Mouse (Mus musculus): ENCODE results near the gene Nmrk2. TPM values are rescaled to one million over a fixed set of nuclear protein-coding genes. Genes with fewer than 3 reads are reported as not detected.
"Not testable (repeated sequence)": the region's sequence is repeated elsewhere in the genome, so short reads cannot be mapped to it uniquely, and the experiment has no call there.

Gene Nmrk2
- polyA plus RNA-seq, 1 experiment = not detected

DNA sequence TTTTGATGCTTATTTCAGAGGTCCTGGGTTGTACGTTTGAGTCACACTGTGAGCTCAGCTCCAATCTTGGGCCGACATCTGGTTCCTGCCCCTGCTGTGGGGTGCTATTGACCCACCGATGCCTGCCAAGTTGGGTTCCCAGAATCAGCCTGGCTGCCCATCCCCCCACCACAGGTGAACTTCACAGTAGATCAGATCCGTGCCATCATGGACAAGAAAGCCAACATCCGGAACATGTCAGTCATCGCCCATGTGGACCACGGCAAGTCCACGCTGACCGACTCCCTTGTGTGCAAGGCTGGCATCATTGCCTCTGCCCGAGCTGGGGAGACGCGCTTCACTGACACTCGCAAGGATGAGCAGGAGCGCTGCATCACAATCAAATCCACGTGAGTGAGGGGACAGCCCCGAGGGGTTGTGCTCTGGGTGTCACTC lies 24.3 kb downstream of the Nmrk2 start:
- no peaks in the 10 kb centered on the region; the same call in none of the 2 replicates for H3K36me3 ChIP-seq (ENCODE audit: control insufficient read depth, insufficient read depth, low read length)
- no peaks in the 10 kb centered on the region for H3K27me3 ChIP-seq (ENCODE audit: control insufficient read depth, insufficient read depth, low read length)
- TF ChIP-seq POLR2A (IDR thresholded peaks at IDR 0.05; ENCODE audit: control insufficient read depth, low read depth, low read length) (peak; percentile 24; the same call in 1 of the 2 replicates), CTCF (IDR thresholded peaks at IDR 0.05; ENCODE audit: control insufficient read depth, insufficient read depth, insufficient replicate concordance, low read depth, low read length) (no peak)
- peak overlapping the region; percentile 97 for H3K27ac ChIP-seq (ENCODE audit: control insufficient read depth, insufficient read depth, low read depth, low read length)
- H3K4me1 ChIP-seq (ENCODE audit: control insufficient read depth, insufficient read depth, low read length) = peaks cover 27% of the 10 kb centered on the region
- H3K4me3 ChIP-seq (ENCODE audit: control insufficient read depth, low read depth, low read length) = peak overlapping the region; percentile 94

DNA sequence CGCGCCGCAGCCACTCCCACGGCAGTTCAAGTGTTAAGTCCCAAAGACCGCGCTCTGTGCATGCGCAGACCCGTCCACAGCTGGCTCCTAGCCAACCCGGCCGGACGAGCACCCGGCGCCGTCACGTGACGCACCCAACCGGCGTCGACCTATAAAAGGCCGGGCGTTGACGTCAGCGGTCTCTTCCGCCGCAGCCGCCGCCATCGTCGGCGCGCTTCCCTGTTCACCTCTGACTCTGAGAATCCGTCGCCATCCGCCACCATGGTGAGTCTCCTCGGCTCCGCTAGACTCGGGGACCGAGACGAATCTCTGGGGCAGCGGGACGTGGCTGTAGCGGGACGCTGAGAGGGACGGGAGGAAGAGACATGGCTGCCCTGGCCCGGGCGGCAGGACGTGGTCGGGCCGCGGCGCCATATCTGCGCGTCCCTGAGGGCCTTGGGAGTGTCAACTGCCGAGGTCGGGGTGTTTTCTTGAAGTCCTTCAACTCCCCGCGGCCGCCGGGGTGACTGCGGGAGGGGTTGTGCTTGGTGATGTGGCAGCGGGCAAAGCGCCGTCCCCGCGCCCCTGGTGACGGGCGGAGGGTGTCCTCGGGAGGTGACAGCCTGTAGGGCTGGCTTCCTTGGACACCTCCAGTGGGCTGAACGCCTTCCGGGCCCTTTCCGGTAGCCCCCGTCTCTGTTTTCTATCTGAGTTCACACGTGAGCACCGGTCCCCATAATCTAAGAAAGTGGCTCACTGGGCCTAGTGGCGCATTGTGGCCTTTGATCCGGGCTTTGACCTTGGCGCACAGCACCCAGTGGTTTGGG lies 25.2 kb downstream of the Nmrk2 start, which contains the start of gene Eef2:
Eef2 (plus strand) TSS at position 166 of the 806 bp plus-strand sequence.
- Histone ChIP-seq H3K4me3 (ENCODE audit: control insufficient read depth, low read depth, low read length) (peak within 1 kb of the TSS; percentile 94), H3K27me3 (ENCODE audit: control insufficient read depth, insufficient read depth, low read length) (no peaks in the 10 kb centered on the region), H3K27ac (ENCODE audit: control insufficient read depth, insufficient read depth, low read depth, low read length) (peak within 1 kb of the TSS; percentile 97), H3K36me3 (ENCODE audit: control insufficient read depth, insufficient read depth, low read length) (no peaks in the 10 kb centered on the region; the same call in none of the 2 replicates), H3K4me1 (ENCODE audit: control insufficient read depth, insufficient read depth, low read length) (peaks cover 24% of the 10 kb centered on the region)
- peak; percentile 100 for TF ChIP-seq POLR2A (IDR thresholded peaks at IDR 0.05; ENCODE audit: control insufficient read depth, low read depth, low read length)
- TF ChIP-seq CTCF (IDR thresholded peaks at IDR 0.05; ENCODE audit: control insufficient read depth, insufficient read depth, insufficient replicate concordance, low read depth, low read length) = peak; percentile 2; the same call in 1 of the 2 replicates

- Histone ChIP-seq H3K27ac (ENCODE audit: control insufficient read depth, insufficient read depth, low read depth, low read length) (peak overlapping the region; percentile 97), H3K4me1 (ENCODE audit: control insufficient read depth, insufficient read depth, low read length) (peaks cover 24% of the 10 kb centered on the region)
Measured at GRCm38 (mm10) chr10:81175936-81176465, 25.9 kb downstream of the Nmrk2 start.

GRCm38 (mm10) chr10:81175345-81175701 lies 26.5 kb downstream of the Nmrk2 start:
- H3K36me3 ChIP-seq (ENCODE audit: control insufficient read depth, insufficient read depth, low read length); H3K27me3 ChIP-seq (ENCODE audit: control insufficient read depth, insufficient read depth, low read length); H3K4me3 ChIP-seq (ENCODE audit: control insufficient read depth, low read depth, low read length): not testable (repeated sequence)
- peak overlapping the region; percentile 25; the same call in 1 of the 2 replicates for H3K27ac ChIP-seq (ENCODE audit: control insufficient read depth, insufficient read depth, low read depth, low read length)
- peaks cover 24% of the 10 kb centered on the region for H3K4me1 ChIP-seq (ENCODE audit: control insufficient read depth, insufficient read depth, low read length)

More at GRCm38 (mm10) chr10:81175936-81176465, 25.9 kb downstream of the Nmrk2 start:
- Histone ChIP-seq H3K27me3 (ENCODE audit: control insufficient read depth, insufficient read depth, low read length) (no peaks in the 10 kb centered on the region), H3K36me3 (ENCODE audit: control insufficient read depth, insufficient read depth, low read length) (no peaks in the 10 kb centered on the region; the same call in none of the 2 replicates), H3K4me3 (ENCODE audit: control insufficient read depth, low read depth, low read length) (peak overlapping the region; percentile 94)
- TF ChIP-seq CTCF (IDR thresholded peaks at IDR 0.05; ENCODE audit: control insufficient read depth, insufficient read depth, insufficient replicate concordance, low read depth, low read length) = no peak
- no peak for TF ChIP-seq POLR2A (IDR thresholded peaks at IDR 0.05; ENCODE audit: control insufficient read depth, low read depth, low read length)

GRCm38 (mm10) chr10:81174617-81175344 lies 27.1 kb downstream of the Nmrk2 start:
- no peaks in the 10 kb centered on the region for H3K27me3 ChIP-seq (ENCODE audit: control insufficient read depth, insufficient read depth, low read length)
- peak overlapping the region; percentile 65 for H3K27ac ChIP-seq (ENCODE audit: control insufficient read depth, insufficient read depth, low read depth, low read length)
- peak overlapping the region; percentile 45 for H3K4me3 ChIP-seq (ENCODE audit: control insufficient read depth, low read depth, low read length)
- no peak for TF ChIP-seq POLR2A (IDR thresholded peaks at IDR 0.05; ENCODE audit: control insufficient read depth, low read depth, low read length)
- peak; percentile 94; the same call in 1 of the 2 replicates for TF ChIP-seq CTCF (IDR thresholded peaks at IDR 0.05; ENCODE audit: control insufficient read depth, insufficient read depth, insufficient replicate concordance, low read depth, low read length)
- H3K36me3 ChIP-seq (ENCODE audit: control insufficient read depth, insufficient read depth, low read length) = no peaks in the 10 kb centered on the region; the same call in none of the 2 replicates
- peaks cover 24% of the 10 kb centered on the region for H3K4me1 ChIP-seq (ENCODE audit: control insufficient read depth, insufficient read depth, low read length)

DNA sequence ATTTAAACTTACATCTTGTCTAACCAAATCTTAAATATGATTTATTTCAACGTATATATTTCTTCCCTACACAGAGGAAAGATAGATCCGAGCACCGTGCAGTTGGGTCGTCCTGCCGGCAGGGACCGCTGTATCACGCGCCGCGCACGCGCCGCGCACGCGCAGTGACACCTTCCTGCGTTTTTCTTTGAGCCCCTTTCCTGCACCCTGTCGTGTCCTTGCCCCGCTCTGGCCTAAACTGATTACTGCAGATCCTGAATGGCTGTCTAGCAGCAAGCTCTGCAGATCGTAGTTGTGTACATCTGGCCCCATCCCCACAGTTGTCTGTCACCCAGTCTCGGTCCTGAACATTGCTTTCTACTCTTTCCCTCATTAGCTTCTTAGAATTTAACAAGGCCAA lies 28.7 kb downstream of the Nmrk2 start:
- Histone ChIP-seq H3K4me3 (ENCODE audit: control insufficient read depth, low read depth, low read length) (peak overlapping the region; percentile 72), H3K27me3 (ENCODE audit: control insufficient read depth, insufficient read depth, low read length) (no peaks in the 10 kb centered on the region), H3K4me1 (ENCODE audit: control insufficient read depth, insufficient read depth, low read length) (peaks cover 29% of the 10 kb centered on the region), H3K36me3 (ENCODE audit: control insufficient read depth, insufficient read depth, low read length) (no peaks in the 10 kb centered on the region), H3K27ac (ENCODE audit: control insufficient read depth, insufficient read depth, low read depth, low read length) (peak overlapping the region; percentile 81)
- peak; percentile 51; the same call in 1 of the 2 replicates for TF ChIP-seq POLR2A (IDR thresholded peaks at IDR 0.05; ENCODE audit: control insufficient read depth, low read depth, low read length)
- peak; percentile 82; the same call in 1 of the 2 replicates for TF ChIP-seq CTCF (IDR thresholded peaks at IDR 0.05; ENCODE audit: control insufficient read depth, insufficient read depth, insufficient replicate concordance, low read depth, low read length)

GRCm38 (mm10) chr10:81169411-81169900 lies 32.4 kb downstream of the Nmrk2 start:
- not testable (repeated sequence) for H3K36me3 ChIP-seq (ENCODE audit: control insufficient read depth, insufficient read depth, low read length); H3K4me3 ChIP-seq (ENCODE audit: control insufficient read depth, low read depth, low read length); H3K27me3 ChIP-seq (ENCODE audit: control insufficient read depth, insufficient read depth, low read length)
- Histone ChIP-seq H3K4me1 (ENCODE audit: control insufficient read depth, insufficient read depth, low read length) (peaks cover 23% of the 10 kb centered on the region), H3K27ac (ENCODE audit: control insufficient read depth, insufficient read depth, low read depth, low read length) (peak overlapping the region; percentile 10; the same call in 1 of the 2 replicates)

Data from testis, adult 2 months (tissue).